Mouse (Mus musculus): ENCODE data around the gene Aim2. TPM values are rescaled to one million over a fixed set of nuclear protein-coding genes. Genes with fewer than 3 reads are reported as not detected.

Gene Aim2
- polyA plus RNA-seq, 1 experiment from 2014 or later = 4.0 TPM

DNA sequence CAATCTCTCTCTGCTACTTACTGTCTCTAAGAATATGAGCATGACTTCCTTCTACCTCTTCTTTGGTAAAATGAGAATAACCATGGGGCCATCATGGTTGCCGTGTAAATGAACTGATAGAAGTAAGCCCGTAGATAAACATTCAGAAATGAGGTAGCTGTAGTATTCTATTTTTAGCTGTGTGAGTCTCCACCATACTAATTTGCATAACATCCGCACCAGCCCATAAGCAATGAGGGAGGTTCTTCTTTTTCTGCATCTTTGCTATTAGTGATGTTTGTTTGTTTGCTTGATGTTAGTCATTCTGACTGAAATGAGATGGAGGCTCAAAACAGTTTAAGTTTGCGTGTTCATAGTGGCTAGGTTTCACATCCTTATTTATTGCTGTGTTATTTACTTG lies 61.2 kb downstream of the Aim2 start:
- no peaks in the 10 kb centered on the region for H3K4me1 ChIP-seq
- no peaks in the 10 kb centered on the region for H3K27me3 ChIP-seq
- H3K9ac ChIP-seq = no peak overlapping the region
- no peak overlapping the region for H3K4me2 ChIP-seq (replicated peaks)
- ATAC-seq (ENCODE audit: insufficient number of reproducible peaks, insufficient read depth, low FRiP score, low TSS enrichment) = no peak
- no peak overlapping the region for H3K27ac ChIP-seq
- no peaks in the 10 kb centered on the region for H3K9me3 ChIP-seq
- H3K4me3 ChIP-seq = no peak overlapping the region
- 92% methylated on average over 4 of the region's 4 CpGs for WGBS
- H3K36me3 ChIP-seq = no peaks in the 10 kb centered on the region

DNA sequence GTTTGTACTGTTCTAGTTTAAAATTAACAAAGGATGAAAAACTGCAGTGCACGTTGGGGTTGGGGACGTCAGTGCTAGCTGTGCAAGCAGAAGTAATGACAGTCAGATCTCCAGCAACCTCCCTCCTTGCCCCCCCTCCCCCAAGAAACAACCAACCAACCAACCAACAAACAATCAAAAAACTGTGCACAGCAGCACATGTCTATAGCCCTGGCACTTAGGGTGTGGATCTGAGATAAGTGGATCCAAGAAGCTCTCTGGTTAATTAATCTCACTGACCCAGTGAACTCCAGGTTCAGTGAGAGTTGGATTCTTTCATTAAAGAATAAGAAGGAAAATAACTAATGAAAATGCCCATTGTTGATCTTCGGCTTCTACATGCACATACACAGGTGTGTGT lies 64.0 kb downstream of the Aim2 start:
- no peak for ATAC-seq (ENCODE audit: insufficient number of reproducible peaks, insufficient read depth, low FRiP score, low TSS enrichment)
- no peak overlapping the region for H3K4me2 ChIP-seq (replicated peaks)
- H3K4me1 ChIP-seq = no peaks in the 10 kb centered on the region
- H3K27me3 ChIP-seq = no peaks in the 10 kb centered on the region
- H3K9ac ChIP-seq = no peak overlapping the region
- no peak overlapping the region for H3K27ac ChIP-seq
- H3K9me3 ChIP-seq = no peaks in the 10 kb centered on the region
- 89% methylated on average over 3 of the region's 3 CpGs for WGBS
- no peaks in the 10 kb centered on the region for H3K36me3 ChIP-seq
- H3K4me3 ChIP-seq = no peak overlapping the region

DNA sequence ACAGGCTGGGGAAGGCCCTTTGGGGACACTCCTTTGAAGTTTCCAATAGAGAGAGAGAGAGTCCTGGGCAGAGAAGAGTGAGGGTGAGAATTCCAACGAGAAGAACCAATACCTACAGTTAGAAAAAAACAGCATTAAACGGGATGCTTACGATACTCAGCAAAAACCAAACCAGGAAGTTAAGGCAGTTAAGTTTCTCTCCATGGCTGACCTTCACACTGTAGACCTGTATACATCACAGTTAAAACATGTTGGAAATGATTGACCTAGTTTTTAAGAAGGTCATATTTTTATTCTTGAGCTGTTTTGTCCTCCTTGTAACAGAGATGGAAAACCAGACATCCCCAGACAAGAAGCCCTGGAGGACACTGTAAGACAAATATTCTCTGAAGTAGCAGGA lies 67.8 kb downstream of the Aim2 start:
- WGBS = 87% methylated on average over 3 of the region's 3 CpGs

DNA sequence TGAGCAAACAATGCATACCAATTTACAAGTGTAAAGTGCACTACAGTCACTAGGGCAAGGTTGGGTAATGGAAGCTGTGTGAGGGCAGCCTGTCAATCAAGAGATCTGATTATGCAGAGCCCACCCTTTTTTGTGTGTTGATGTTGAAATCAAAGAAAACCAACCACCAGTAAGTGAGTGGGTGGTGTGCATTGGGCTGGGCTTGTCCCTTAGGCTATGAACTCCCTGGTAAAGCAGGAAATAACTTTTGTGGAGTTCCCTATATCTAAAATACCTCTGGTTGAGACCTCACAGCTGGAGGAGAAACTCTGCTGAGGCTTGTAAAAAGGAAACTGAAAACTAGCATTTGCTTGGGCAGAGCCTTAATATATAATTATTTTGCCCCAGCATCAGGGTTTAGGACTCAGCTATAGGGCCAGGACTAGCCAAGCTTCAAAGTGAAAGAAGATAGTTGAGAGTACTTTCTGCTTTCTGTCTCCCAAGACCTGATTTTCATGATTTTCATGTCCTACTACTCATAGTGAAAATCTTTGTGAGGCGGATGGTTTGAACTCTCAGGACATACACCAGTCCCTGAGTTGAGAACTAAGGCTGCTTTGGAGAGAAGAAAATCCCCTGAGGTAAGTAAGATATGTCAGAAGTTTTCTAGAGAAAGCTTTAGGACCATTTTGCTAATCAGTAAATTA lies 68.4 kb downstream of the Aim2 start:
- H3K27me3 ChIP-seq = no peaks in the 10 kb centered on the region
- no peak overlapping the region for H3K4me3 ChIP-seq
- no peak overlapping the region for H3K9ac ChIP-seq
- no peaks in the 10 kb centered on the region for H3K4me1 ChIP-seq
- 85% methylated on average over 1 of the region's 1 CpGs for WGBS
- no peak for ATAC-seq (ENCODE audit: insufficient number of reproducible peaks, insufficient read depth, low FRiP score, low TSS enrichment)
- no peaks in the 10 kb centered on the region for H3K9me3 ChIP-seq
- no peak overlapping the region for H3K27ac ChIP-seq
- no peaks in the 10 kb centered on the region for H3K36me3 ChIP-seq
- no peak overlapping the region for H3K4me2 ChIP-seq (replicated peaks)

More for the DNA sequence above, 67.8 kb downstream of the Aim2 start:
- Histone ChIP-seq H3K9me3 (no peaks in the 10 kb centered on the region), H3K27me3 (no peaks in the 10 kb centered on the region), H3K4me2 (replicated peaks) (no peak overlapping the region), H3K4me1 (no peaks in the 10 kb centered on the region), H3K4me3 (no peak overlapping the region), H3K27ac (no peak overlapping the region), H3K9ac (no peak overlapping the region), H3K36me3 (no peaks in the 10 kb centered on the region)
- ATAC-seq (ENCODE audit: insufficient number of reproducible peaks, insufficient read depth, low FRiP score, low TSS enrichment) = no peak

DNA sequence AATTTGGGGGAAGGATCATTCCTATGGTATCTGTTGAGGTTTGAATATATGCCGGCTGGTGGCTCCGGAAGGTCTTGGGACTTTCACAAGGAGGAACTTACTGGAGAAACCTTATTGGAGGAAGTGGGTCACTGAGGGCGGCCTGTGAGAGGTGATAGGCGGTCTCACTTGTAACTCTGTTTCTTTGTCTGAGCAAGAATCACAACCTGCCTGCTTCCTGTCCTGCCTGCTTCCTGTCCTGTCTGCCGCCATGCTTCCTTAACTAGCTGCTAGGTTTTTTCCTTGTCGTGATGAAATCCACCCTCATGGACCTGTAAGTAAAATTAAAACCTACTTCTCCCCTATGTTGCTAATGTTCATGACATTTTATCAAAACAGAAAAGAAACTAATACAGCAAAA lies 69.7 kb downstream of the Aim2 start:
- WGBS = 77% methylated on average over 6 of the region's 6 CpGs
- Histone ChIP-seq H3K27ac (no peak overlapping the region), H3K4me1 (no peaks in the 10 kb centered on the region), H3K4me2 (replicated peaks) (no peak overlapping the region), H3K4me3 (no peak overlapping the region), H3K9me3 (no peaks in the 10 kb centered on the region), H3K9ac (no peak overlapping the region), H3K36me3 (no peaks in the 10 kb centered on the region), H3K27me3 (no peaks in the 10 kb centered on the region)
- no peak for ATAC-seq (ENCODE audit: insufficient number of reproducible peaks, insufficient read depth, low FRiP score, low TSS enrichment)

DNA sequence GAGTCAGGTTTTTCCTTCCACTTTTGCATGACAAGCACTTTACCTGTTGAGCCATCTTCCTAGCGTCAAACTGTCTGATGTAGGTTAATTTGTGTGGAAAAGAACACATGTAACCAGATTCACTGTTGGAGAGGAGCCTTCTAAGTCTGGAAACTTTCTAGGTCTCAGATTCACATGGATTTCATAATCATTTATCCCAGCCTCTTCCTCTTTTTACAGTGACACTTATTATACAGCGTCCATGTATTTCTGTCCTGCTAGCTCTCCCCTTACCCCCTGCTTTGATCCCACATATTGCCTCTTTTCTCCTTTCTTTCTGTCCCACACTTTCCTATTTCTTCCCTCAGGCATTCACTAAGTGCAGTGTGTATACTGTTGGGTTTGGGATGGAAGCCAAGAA lies 75.7 kb downstream of the Aim2 start:
- Histone ChIP-seq H3K27me3 (no peaks in the 10 kb centered on the region), H3K9ac (no peak overlapping the region)

DNA sequence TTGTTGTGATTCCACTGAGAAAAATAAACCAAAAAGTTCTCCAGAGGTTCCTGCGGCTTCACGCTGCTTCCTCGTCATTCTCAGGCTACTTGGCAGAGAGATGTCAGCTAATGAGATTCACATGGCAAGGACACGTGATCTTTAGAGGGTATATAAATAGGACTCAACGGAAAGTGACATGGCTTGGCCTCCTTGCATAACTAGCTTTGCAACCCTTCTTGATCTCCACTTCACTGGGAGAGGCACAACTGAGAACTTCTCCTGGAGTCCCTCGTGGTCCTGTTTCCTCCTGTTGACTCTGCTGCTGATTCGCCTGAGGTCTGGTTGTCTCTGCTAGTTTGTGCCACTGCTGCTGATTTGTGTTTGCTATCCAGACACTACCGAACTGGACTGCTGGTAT lies 76.7 kb downstream of the Aim2 start:
- H3K9ac ChIP-seq = no peak overlapping the region
- WGBS = 67% methylated on average over 8 of the region's 8 CpGs
- H3K9me3 ChIP-seq = no peaks in the 10 kb centered on the region
- H3K4me1 ChIP-seq = no peaks in the 10 kb centered on the region
- no peak overlapping the region for H3K4me3 ChIP-seq
- no peaks in the 10 kb centered on the region for H3K36me3 ChIP-seq
- ATAC-seq (ENCODE audit: insufficient number of reproducible peaks, insufficient read depth, low FRiP score, low TSS enrichment) = no peak
- H3K27ac ChIP-seq = no peak overlapping the region
- no peak overlapping the region for H3K4me2 ChIP-seq (replicated peaks)
- H3K27me3 ChIP-seq = no peaks in the 10 kb centered on the region

More for the DNA sequence above, 75.7 kb downstream of the Aim2 start:
- 81% methylated on average over 2 of the region's 2 CpGs for WGBS
- H3K27ac ChIP-seq = no peak overlapping the region
- ATAC-seq (ENCODE audit: insufficient number of reproducible peaks, insufficient read depth, low FRiP score, low TSS enrichment) = no peak
- no peaks in the 10 kb centered on the region for H3K36me3 ChIP-seq
- no peak overlapping the region for H3K4me2 ChIP-seq (replicated peaks)
- H3K4me3 ChIP-seq = no peak overlapping the region
- H3K9me3 ChIP-seq = no peaks in the 10 kb centered on the region
- H3K4me1 ChIP-seq = no peaks in the 10 kb centered on the region

DNA sequence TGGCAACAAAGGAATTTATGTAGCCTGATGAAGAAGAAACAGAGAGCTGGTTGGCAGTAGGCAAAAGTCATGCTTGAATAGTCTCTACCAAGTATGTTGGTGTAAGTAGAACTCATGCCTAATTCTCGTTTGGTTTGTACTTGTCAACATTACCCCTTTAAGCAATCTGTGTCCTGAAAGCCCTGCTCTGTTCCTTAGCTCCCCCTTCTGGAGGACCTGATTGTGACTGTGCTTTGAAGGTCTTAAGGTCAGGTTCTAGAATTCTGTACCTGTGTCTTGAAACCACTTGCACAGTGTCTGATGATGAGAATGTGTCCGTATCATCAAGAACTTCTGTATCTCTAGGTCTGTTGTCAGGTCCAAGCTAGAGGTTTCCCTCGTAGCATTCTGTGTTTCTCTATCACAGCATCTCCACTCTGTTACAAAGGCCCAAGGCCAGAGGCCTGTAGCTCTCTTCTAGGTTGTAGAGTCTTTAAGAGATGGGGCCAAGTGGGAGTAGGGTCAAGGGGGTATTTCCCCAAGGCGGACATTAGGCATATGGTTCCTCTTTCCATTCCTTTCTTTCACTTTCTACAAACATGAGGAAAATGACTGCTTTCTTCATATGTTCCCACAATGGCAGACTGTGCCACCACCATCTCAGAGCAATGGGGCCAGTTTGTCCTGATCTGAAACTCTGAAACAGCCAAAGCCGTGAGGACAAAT lies 79.5 kb downstream of the Aim2 start:
- H3K36me3 ChIP-seq = no peaks in the 10 kb centered on the region
- H3K27me3 ChIP-seq = no peaks in the 10 kb centered on the region
- H3K9ac ChIP-seq = no peak overlapping the region
- no peak overlapping the region for H3K4me3 ChIP-seq
- H3K4me1 ChIP-seq = no peaks in the 10 kb centered on the region
- H3K9me3 ChIP-seq = no peaks in the 10 kb centered on the region
- no peak overlapping the region for H3K4me2 ChIP-seq (replicated peaks)
- H3K27ac ChIP-seq = no peak overlapping the region
- ATAC-seq (ENCODE audit: insufficient number of reproducible peaks, insufficient read depth, low FRiP score, low TSS enrichment) = no peak
- WGBS = 78% methylated on average over 5 of the region's 5 CpGs

DNA sequence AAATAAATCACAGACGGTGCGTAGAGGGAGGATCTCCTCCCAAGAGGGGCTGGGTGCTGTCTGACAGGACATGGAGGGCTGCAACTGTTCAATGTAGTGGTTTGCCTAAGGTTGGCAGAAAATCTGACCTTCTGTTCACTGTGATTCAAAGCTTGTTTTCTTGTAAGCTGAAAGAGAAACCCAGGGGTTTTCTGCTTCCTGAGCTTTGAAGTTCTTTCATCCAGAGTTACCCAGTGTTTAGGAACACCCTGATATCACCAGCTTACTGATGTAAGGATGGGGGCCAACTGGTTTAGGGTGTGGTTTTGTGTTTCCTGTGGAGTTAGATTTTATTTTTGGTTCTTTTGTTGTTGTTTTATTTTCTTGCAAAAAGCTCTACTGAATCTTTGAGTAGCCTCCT lies 81.7 kb downstream of the Aim2 start:
- H3K4me2 ChIP-seq (replicated peaks) = no peak overlapping the region
- no peak overlapping the region for H3K27ac ChIP-seq
- 78% methylated on average over 2 of the region's 2 CpGs for WGBS
- no peaks in the 10 kb centered on the region for H3K4me1 ChIP-seq
- H3K4me3 ChIP-seq = no peak overlapping the region
- no peak overlapping the region for H3K9ac ChIP-seq
- H3K27me3 ChIP-seq = no peaks in the 10 kb centered on the region
- H3K9me3 ChIP-seq = no peaks in the 10 kb centered on the region
- ATAC-seq (ENCODE audit: insufficient number of reproducible peaks, insufficient read depth, low FRiP score, low TSS enrichment) = no peak
- H3K36me3 ChIP-seq = no peaks in the 10 kb centered on the region

DNA sequence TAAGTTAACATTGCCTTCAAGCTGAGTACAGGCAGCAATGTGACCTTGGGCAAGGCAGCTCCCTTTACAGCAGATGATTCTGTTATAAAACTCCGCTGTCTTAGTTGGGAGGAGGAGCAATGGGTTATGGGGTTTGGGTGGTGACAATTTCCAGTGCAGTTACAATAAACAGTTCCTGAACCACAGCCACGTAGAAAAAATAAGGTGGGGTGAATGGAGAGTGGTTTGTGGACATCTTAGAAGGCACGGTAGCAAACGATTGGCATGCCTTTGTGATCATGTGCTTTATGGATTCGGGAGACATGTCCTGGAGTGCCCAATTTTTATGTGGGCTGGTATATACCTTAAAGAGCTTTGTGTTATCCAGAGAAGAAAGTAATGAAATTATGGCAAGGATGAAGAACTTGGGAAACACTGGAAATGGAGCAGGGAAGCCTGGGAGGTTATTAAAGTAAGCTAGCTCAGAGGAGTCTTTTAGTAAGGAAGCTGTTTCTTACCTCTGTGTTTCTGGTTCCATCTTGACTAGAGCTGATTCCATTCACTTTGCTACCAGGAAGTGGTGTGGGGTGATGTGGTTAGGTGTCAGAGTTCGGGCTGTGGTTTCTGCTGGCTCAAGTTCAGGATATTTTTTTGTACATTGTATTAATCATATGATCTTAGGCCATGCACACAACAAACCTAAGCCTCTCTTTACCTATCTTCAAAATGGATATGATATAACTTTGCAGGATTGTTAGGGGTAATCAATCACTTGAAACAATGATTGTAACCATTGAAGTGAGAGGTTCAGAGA lies 86.7 kb downstream of the Aim2 start:
- Histone ChIP-seq H3K36me3 (no peaks in the 10 kb centered on the region), H3K9ac (no peak overlapping the region), H3K27me3 (no peaks in the 10 kb centered on the region), H3K4me3 (no peak overlapping the region), H3K27ac (no peak overlapping the region), H3K4me2 (replicated peaks) (no peak overlapping the region), H3K9me3 (no peaks in the 10 kb centered on the region), H3K4me1 (no peaks in the 10 kb centered on the region)
- WGBS = 68% methylated on average over 6 of the region's 6 CpGs
- no peak for ATAC-seq (ENCODE audit: insufficient number of reproducible peaks, insufficient read depth, low FRiP score, low TSS enrichment)

DNA sequence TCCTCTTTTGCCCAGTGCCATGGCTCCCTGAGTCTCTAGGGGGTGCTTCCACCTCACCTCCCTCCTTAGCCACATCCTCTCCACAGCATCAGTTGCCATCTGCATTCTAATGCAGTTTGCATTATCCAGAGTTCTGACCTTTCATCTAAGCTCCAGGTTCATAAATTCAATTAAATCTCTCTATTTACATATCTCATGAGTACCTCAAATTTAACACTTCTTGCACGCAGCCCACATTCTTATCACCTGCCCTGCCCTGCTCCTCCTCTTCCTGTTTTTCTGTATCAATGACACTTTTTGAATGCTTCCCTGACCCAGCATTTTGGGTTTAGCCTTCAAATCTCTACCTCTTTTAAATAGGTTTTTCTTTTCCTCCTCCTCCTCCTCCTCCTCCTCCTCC lies 90.0 kb downstream of the Aim2 start:
- ATAC-seq (ENCODE audit: insufficient number of reproducible peaks, insufficient read depth, low FRiP score, low TSS enrichment) = no peak
- 80% methylated on average over 1 of the region's 1 CpGs for WGBS
- H3K4me1 ChIP-seq = no peaks in the 10 kb centered on the region
- H3K36me3 ChIP-seq = no peaks in the 10 kb centered on the region
- H3K9ac ChIP-seq = no peak overlapping the region
- H3K9me3 ChIP-seq = no peaks in the 10 kb centered on the region
- H3K4me2 ChIP-seq (replicated peaks) = no peak overlapping the region
- H3K27ac ChIP-seq = no peak overlapping the region
- H3K4me3 ChIP-seq = no peak overlapping the region
- H3K27me3 ChIP-seq = no peaks in the 10 kb centered on the region

DNA sequence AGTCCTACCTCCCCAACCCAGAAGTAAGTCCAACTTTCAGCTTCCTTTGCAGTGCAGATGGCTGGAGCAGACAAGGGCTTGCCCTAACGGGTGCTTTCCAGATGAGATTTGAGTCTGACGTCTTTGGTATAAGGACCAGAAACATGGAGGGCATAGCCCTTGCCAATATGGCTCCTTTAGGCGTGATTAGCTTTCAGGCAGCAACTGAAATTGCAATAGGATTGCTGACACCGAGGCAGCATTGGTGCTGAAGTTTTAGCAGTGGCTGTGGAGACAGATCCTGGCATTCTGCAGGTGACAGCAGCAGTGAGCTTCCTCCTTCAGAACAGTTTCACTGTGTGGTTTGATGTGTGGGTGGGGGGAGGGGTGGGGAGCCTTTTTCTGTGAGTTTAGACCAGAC lies 90.5 kb downstream of the Aim2 start:
- no peak for ATAC-seq (ENCODE audit: insufficient number of reproducible peaks, insufficient read depth, low FRiP score, low TSS enrichment)
- H3K36me3 ChIP-seq = no peaks in the 10 kb centered on the region
- no peak overlapping the region for H3K4me2 ChIP-seq (replicated peaks)
- no peaks in the 10 kb centered on the region for H3K27me3 ChIP-seq
- no peak overlapping the region for H3K4me3 ChIP-seq
- no peaks in the 10 kb centered on the region for H3K4me1 ChIP-seq
- no peaks in the 10 kb centered on the region for H3K9me3 ChIP-seq
- WGBS = 75% methylated on average over 4 of the region's 4 CpGs
- H3K9ac ChIP-seq = no peak overlapping the region
- no peak overlapping the region for H3K27ac ChIP-seq
